Comparison of ENCODE assay signal across 16 mouse cellular contexts in the genomic region with DNA sequence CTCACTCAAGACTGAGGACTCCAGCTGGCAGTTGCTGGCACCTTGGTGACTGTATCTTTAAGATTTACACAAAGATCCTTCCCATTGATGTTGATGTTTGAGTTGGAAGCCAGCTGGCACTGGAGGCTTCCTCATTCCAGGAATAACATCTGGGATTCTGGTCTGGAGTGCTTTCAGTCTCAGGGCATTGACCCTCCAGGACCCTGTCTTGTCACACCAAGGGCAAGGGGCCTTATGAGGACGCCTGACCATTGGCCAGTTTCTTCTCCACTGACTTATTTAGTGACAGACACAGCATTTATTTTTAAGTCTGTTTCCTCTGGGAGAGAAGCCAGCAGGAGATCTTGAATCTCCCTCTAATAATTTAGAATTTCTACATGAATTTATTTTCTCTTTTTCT.
DNase-seq lines count a peak whose midpoint lies in the region; ATAC-seq and TF ChIP-seq lines count a peak whose summit lies in the region.
"Had no signal": no experiment of that assay in that cellular context is flagged by ENCODE, and none has a peak within 500 bp of the region (broad histone marks: within the 10 kb centered on the region; RNA-seq: fewer than 3 reads in every experiment).

No protein-coding gene starts in this region.

- no peak overlapping the region for H3K4me2 ChIP-seq in lung, embryonic 14.5 days
- H3K4me2 ChIP-seq: liver, embryonic 15.5 days had no signal

- no peaks in the 10 kb centered on the region for H3K36me3 ChIP-seq in lung, embryonic 14.5 days (ENCODE audit: insufficient read depth)
- H3K36me3 ChIP-seq: embryonic facial prominence, embryonic 10.5 days; liver, embryonic 15.5 days had no signal

- no peaks in the 10 kb centered on the region for H3K9me3 ChIP-seq in lung, embryonic 14.5 days (ENCODE audit: low read depth, low read length)
- H3K9me3 ChIP-seq: embryonic facial prominence, embryonic 10.5 days; liver, embryonic 15.5 days had no signal

- intact Hi-C loops in heart, postnatal 25 days (cut with DNase I) = no loop called here

- 0 out of 2 replicates have a peak, but pooled peaks have one; percentile 38 for ATAC-seq in lung, embryonic 14.5 days (ENCODE audit: insufficient read depth)
- no peak for ATAC-seq in megakaryocyte progenitor cell, adult 5-6 weeks (replicated peaks; ENCODE audit: poor library complexity)
- ATAC-seq: forebrain, embryonic 16.5 days; Patski had no signal

- H3K4me1 ChIP-seq in lung, embryonic 14.5 days (ENCODE audit: insufficient read depth) = no peaks in the 10 kb centered on the region
- H3K4me1 ChIP-seq: liver, embryonic 15.5 days had no signal

- WGBS in lung, embryonic 14.5 days = 21% methylated on average over 1 of the region's 1 CpGs

- no peaks in the 10 kb centered on the region for H3K27me3 ChIP-seq in lung, embryonic 14.5 days (ENCODE audit: insufficient read depth, low read length)
- H3K27me3 ChIP-seq: liver, embryonic 15.5 days; Patski had no signal

- peak; percentile 93 for DNase-seq in heart, adult 11 months
- DNase-seq in heart, postnatal 25 days (ENCODE audit: low spot score) = no peak
- DNase-seq in ovary, adult 18-20 months (ENCODE audit: low spot score) = peak; percentile 29
- DNase-seq in ovary, postnatal 14 days (ENCODE audit: low spot score) = no peak
- DNase-seq in lung, embryonic 14.5 days = peak; percentile 62
- DNase-seq in thymus, postnatal 25 days = no peak
- DNase-seq in right cerebral cortex, postnatal 36 days (ENCODE audit: low spot score in 2 of 2) = no peak
- DNase-seq: cerebellum, postnatal 36 days; thymus, postnatal 36 days had no signal

- H3K9ac ChIP-seq in lung, embryonic 14.5 days = no peak overlapping the region
- H3K9ac ChIP-seq: liver, embryonic 15.5 days had no signal

- H3K4me3 ChIP-seq in lung, embryonic 14.5 days (ENCODE audit: low read depth, low read length) = no peak overlapping the region
- H3K4me3 ChIP-seq: embryonic facial prominence, embryonic 10.5 days; erythroblast, embryonic 14.5 days; liver, embryonic 15.5 days had no signal

- no peak overlapping the region for H3K27ac ChIP-seq in lung, embryonic 14.5 days (ENCODE audit: low read depth)
- H3K27ac ChIP-seq: embryonic facial prominence, embryonic 10.5 days; liver, embryonic 15.5 days; stomach, postnatal 0 days had no signal

- TF ChIP-seq CTCF in lung, embryonic 14.5 days (IDR thresholded peaks at IDR 0.05; ENCODE audit: low read depth) = no peak

Comparison
In these comparisons a context has a peak if more than half of its experiments do, and no peak if none do; other contexts are left out.
1. DNase-seq: peak in heart, adult 11 months (single experiment), ovary, adult 18-20 months (single experiment) and lung, embryonic 14.5 days (single experiment); none in heart, postnatal 25 days (single experiment), ovary, postnatal 14 days (single experiment), thymus, postnatal 25 days (single experiment) and right cerebral cortex, postnatal 36 days (0 of 2).